Mouse (Mus musculus) heart, postnatal 36 days (tissue): ENCODE results near the gene Olfr851. TPM values are rescaled to one million over a fixed set of nuclear protein-coding genes. Genes with fewer than 3 reads are reported as not detected.

Source experiments
- DNase-seq, 2 experiments: peaks; one replicate each; pipeline ENCODE4 v3.0.0; 2021 to 2022
- intact Hi-C: fragments of 180-260 bp; cut with DNase I; formaldehyde crosslinking; loops from one replicate; pipeline ENCODE4 v1.15.1; 2025
- total RNA-seq, 2 experiments: library from RNA; stranded (reverse); gene quantifications; 2 replicates each; pipeline ENCODE4 v1.2.3; 2021

Olfr851 gene
- total RNA-seq, result not detected

DNA sequence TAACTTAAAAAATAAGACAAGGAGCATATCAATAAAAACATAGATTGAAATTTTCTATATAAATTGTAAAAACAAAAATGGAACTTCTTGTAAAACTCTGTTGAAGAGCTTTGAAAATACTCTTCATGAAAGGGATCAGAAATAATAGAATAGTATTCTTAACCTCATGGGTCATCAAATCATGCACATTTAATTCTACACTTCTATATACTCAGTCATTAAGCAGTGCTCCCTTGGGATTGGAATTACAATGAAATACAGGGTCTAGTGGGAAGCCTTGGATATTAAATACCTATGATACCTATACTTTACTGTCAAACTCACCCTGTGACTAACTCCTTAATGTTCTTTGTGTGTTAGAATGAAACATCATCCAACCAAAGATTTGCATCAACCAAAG is at the start of gene Olfr851:
TSS of gene Olfr851 (plus strand) at position 301 of the 400 bp plus-strand sequence.
- intact Hi-C loops, result no loop called here
- no peak for DNase-seq

GRCm38 (mm10) chr9:19478148-19478547 is 14.9 kb upstream of the Olfr851 start, which contains the start of gene Olfr850:
Gene Olfr850 (minus strand): TSS chr9:19478248.
- intact Hi-C loops, result no loop called here

DNA sequence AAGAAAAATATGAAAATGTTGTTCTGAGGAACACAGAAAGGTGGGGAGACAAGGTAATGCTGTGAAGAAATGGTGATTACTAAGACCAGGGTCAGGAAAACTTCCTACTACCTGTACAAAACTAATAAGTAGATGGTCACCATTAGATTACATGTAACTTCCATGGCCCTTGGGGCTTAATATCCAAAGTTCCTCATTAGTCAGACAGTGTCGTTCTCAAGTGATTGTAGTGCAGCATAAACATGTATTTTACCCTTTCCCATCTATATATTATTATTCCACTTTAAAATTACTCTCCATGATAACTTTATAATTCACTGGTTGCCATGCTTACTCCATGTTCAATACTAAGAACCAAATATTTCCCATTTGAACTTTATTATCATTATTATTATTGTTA is 47.9 kb downstream of the Olfr851 start, which contains the start of gene Olfr853:
TSS of gene Olfr853 (minus strand) at position 101 of the 400 bp plus-strand sequence.
- DNase-seq, result no peak
- intact Hi-C loops, result no loop called here

More at GRCm38 (mm10) chr9:19478148-19478547, 14.9 kb upstream of the Olfr851 start, which contains the start of gene Olfr850:
- DNase-seq, result no peak

Other genes starting within 250 kb of the Olfr851 start
- not detected for gene Olfr843, start 241.3 kb upstream of the Olfr851 start, total RNA-seq
- gene Olfr844, start 176.9 kb upstream of the Olfr851 start, total RNA-seq, result not detected
- gene Olfr845, start 156.8 kb upstream of the Olfr851 start, total RNA-seq, result not detected
- not detected for gene Olfr846, start 129.3 kb upstream of the Olfr851 start, total RNA-seq
- not detected for gene Olfr847, start 114.6 kb upstream of the Olfr851 start, total RNA-seq
- not detected for gene Olfr849, start 53.0 kb upstream of the Olfr851 start, total RNA-seq
- not detected for gene Olfr850, start 15.0 kb upstream of the Olfr851 start, total RNA-seq
- not detected for gene Olfr853, start 47.8 kb downstream of the Olfr851 start, total RNA-seq
- gene Olfr854, start 74.1 kb downstream of the Olfr851 start, total RNA-seq, result not detected
- gene Olfr855, start 89.3 kb downstream of the Olfr851 start, total RNA-seq, result not detected
- gene Zfp317, start 128.8 kb downstream of the Olfr851 start, total RNA-seq, result 10 to 100 TPM; 13.0 to 14.6 TPM
- not detected for gene Olfr857, start 216.1 kb downstream of the Olfr851 start, total RNA-seq